Mouse (Mus musculus): ENCODE measurements around the gene Gm10518.
A peak's percentile ranks its signal among the peaks of the same experiment; 100 is the strongest.
"Not testable (repeated sequence)": the region's sequence is repeated elsewhere in the genome, so short reads cannot be mapped to it uniquely, and the experiment has no call there.

The Gm10518 gene

DNA sequence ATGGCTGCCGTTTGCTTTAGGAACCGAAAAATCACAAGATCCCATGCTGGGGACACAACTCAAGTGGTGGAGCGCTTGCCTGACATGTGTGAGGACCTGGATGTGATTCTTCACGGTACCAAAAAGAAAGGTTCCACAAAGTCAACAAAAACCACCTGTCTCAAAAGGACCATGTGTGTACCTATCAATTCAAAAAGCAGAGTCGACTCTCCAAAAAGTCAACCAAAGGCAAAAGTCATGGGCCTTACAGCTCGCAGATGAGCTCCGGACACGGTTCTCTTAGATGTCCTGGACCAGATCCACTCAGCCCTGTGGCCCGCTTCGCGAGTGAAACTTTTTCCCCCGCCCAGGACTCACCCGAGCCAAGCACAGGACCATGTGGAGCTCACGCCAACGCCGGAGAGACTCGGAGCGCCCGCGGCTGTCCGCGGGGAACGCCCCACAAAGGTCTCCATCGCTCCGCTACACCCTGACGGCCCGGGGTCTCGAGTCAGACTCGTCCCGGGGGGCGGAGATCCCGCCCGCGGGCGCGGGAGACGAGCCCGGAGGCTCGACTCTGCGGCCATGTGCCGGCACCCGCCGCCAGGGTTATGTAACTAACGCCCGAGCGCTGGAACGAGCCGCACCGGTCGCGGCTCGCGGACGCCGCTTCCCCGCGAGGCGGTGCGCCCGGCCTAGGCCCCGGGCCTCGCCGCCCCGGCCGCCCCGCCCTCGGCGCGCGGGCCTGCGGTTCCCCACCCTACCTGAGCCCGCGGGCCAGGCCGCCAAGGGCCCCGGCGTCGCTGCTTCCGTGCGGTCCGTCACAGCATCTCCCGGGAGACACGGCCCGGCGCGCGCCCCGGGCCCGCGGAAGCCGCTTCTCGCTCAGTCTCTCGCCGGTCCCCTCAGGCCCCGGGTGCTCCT is at the start of gene Gm10518:
Gene Gm10518 (plus strand): TSS at position 767 of the 903 bp plus-strand sequence.
- peak; percentile 70 to 80 for DNase-seq

DNA sequence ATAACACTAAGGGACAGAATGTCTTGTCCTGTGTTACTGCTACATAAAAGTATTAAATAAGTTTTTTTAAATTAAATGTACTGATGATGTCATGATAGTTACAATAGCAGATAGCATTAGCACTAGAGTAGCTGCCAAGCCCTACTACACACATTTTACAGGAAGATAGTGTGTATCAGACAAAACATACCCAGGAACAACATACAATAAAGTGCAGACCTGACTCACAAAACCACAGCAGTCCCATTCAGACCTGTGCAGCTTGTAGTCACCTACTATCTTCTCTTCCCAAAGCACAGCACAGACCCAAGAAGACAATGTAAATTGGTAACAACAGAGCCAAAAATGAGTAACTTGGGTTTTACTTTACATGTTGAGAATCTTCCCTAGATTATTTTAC is 46.7 kb upstream of the Gm10518 start:
- no peak for DNase-seq

DNA sequence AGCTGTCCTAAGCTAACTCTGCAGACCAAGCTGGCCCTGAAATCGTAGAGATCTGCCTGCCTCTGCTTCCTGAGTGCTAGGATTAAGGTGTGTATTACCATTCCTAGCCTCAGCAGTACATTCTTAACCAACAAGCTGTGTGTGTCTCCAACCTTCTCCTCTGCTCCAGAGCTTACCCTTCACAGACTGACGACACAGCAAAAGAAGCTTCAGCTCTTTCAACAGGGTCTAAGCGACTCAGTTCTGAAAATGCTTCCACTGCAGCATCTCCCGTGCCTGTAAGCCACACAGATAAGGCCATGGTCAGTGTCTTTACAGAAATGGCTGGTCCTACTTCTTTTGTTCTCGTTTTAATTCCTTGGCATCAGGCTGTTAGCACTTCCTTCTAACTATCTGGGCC is 43.1 kb upstream of the Gm10518 start:
- DNase-seq = no peak

DNA sequence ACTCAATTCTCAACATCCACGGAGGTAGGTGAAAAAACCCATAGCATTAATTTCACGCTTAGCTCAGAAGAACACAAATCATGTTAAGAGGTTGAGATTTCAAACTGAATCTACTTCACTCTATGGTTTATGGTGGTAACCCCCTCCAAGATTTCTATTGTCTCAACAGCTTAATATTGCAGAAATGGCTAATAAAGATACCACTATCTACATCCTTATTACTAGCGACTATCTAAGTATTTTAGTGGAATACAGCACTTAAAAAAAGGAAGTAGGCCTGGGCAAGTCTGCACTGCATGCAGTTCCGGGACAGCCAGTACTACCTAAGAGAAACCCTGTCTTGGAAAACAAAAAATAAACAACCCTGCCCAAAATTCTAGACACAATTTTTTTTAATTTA is 42.6 kb upstream of the Gm10518 start:
- DNase-seq = no peak

DNA sequence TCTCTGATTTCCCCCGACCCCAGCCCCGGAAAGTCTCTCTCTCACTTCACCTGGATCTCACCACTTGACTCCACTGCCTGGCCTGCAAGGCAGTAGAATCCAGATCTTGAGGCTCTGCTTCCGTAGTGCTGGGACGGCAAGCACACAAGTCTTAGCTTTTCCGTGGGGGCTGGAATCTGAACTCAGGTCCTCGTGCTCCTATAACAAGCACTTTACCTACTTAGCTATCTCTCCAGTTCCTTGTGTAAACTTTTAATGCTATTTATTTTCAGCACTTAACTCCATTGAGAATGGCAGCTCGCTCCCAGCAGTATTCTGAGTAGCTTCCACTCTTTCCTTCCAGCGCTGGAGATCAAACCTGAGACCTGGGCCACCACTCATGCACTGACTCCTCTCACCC is 26.3 kb upstream of the Gm10518 start:
- DNase-seq = no peak

DNA sequence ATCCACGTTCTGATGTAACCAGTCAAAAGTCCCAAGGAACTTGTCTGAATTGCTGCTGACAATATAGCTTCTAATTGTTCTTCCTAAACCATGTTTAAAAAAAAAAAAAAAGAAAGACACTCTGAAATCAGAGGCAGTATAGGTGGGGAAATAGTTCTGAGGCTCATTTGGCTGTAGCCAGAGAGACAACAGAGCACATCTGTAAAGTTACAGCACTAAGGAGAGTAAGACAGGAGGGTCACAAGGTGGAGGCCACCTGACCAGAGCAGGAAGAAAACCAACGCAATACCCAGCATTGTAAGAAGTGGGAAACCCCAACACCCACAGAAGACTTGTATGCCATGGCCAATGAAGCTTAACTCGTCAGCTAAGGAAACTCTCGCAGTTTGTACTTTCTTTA is 19.1 kb upstream of the Gm10518 start:
- no peak for DNase-seq

DNA sequence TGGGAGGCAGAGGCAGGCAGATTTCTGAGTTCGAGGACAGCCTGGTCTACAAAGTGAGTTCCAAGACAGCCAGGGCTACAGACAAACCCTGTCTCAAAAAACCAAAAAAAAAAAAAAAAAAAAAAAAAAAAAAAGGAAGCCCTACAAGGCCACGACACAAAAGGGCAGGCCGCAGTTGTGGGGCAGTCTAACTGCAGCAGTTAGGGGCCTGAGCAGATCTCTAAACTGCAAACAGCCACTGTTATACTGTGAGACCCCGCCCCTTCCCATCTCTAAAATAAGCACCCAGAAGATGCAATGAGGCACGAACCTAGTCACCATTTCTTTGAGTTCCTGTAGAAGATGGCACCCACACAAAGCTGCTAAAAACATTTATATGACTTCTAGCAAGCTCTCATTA is 17.7 kb upstream of the Gm10518 start:
- no peak for DNase-seq

DNA sequence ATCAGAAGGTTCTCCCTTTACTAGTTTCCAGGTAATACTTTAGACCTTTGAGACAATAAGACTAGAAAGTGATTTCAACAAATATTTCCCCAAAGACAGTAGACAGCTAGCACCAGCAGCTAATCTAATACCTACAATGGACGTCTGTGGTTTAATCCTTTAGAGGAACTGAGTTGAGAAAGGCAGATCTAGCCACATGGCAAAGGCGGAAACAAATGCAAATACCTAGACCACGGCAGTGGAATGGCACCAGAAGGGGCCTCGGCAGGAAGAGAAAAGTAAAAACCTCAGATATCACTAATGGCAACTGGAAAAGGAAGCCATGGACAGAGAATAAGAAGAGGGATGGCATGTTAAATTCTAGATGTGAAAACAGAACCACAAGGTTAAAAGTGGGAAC is 15.9 kb upstream of the Gm10518 start:
- no peak for DNase-seq

DNA sequence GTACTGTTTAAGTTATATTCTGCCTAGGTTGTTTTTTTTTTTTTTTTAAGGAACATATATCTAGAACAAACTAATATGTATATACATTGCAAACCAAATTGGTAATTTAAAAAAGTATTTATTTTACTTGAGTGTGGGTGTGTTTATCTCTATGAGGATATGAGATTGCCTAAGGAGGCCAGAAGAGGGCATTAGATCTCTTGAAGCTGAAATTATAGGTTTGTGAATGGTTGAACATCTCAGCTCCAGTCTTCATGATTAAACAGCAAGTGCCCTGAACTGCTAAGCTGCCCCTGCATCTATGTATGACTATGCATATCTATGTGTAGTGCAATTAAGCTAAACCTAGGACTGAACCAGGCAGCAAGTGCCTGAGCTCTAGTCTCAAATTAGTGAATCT is 4.4 kb upstream of the Gm10518 start:
- DNase-seq = no peak

DNA sequence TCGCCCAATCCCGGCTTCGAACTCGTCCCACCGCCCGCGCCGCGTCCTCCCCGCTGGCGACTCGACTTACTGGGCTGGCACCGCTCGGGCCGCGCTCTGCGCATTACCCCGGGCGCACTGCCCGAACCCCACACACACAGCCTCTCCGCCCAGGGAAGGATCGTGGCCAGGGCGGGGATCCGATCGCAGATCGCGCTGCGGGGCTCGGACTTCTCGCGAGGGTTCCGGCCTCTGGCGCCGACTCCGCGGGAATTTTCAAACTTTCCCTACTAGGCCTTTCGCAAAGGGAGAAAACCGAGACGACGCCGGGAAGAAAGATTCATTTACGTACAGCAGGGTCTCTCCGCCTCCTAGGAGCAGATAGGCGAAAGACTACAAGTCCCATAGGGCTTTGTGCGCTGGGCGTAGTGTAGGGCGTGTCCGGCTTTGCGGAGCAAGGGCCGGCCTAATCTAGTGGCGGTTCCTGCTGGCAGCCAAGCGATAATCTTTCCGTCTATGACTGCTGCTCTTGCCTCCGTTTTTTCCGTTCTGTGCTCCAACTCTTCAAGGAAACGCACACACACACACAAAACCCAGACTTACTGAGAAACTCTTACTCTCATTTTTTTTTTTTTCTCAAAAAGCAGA is 450 bp downstream of the Gm10518 start, which contains the start of gene Ahctf1:
Gene Ahctf1 (minus strand): TSS at position 168 of the 627 bp plus-strand sequence.
- DNase-seq = peak; percentile 99

DNA sequence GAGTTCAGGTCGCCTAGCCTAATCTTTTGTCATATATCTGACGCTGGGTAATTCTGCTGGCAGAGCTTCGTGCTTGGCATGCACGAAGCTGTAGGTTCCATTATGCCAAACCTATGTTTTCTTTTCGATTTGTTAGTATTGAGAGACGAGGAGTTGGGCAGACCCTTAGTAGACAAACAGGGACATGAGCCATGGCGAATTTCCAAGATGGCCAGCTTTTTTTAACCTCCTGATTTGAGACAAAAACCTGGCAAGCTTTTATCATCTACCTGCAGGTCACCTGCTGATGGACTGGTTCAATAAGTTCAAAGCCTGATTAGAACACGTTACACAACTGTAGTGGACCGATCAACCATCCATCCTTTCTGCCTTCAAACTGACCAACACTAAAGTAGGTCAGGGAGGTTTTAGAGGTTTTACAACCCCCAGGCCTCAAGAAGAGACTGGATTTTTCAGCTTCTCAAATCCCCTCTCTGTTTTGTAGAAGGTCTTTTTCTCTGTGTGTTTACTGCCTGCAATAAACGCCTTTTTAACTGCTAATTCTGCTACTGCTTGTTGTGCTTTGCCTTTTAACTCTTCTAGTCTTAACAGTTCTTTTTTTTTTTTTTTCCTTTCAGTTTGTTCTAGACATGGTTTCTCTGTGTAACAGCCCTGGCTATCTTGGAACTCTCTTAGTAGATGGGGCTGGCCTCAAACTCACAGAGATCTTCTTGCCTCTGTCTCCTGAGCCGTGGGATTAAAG is 1.1 kb downstream of the Gm10518 start:
- DNase-seq = peak; percentile 65

DNA sequence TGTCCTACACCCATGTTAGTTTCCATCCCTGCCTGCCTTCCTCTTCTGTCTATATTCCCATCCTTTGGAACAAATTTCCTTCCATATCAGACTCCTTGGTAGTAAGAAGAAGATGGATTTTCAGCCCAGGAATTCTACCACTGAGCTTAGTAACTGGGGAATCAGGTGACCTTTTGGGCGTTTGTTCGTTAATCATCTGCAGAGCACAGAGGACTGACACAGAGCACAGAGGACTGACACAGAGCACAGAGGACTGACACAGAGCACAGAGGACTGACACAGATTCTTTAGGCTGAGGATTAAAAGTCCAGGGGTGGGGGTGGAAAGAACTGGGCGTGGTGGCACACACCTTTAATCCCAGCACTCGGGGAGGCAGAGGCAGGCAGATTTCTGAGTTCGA is 2.6 kb downstream of the Gm10518 start:
- DNase-seq = no peak

DNA sequence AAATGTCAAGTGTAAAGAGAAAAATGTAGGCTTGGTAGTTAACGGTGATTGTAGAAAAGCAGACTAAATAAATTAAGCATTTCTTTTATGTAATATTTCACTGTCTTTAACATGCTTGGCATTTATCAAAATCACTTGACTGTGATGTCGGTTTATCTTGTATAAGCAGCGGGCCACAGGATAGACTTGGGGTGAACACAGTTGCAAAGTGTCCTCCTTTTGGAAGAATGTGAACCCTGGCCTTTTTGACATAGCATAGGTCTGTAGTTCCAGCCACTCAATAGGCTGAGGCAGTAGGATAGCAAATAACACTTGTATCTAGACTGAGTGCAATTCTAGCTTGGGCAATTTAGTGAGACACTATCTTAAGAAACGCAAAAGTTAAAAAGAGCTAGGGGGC is 4.3 kb downstream of the Gm10518 start:
- DNase-seq = no peak

DNA sequence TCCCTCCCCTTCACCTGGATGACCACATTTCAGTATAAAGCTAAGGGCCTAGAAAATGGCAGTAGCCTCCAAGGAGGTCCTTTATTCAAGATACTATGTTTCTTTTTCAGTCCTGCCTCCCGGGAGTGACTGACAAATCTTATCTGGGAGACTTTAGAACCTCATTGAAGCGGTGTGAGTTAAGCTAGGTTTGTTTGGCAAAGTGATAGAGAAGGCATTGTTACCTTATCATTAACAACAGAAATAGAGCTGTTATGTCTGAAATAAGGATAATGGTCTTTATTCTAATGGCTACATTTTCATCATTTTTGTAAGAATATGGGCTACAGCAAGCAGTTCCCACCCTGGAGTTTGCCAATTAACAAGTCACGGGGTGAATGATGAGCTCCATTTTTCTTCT is 5.1 kb downstream of the Gm10518 start:
- DNase-seq = no peak

DNA sequence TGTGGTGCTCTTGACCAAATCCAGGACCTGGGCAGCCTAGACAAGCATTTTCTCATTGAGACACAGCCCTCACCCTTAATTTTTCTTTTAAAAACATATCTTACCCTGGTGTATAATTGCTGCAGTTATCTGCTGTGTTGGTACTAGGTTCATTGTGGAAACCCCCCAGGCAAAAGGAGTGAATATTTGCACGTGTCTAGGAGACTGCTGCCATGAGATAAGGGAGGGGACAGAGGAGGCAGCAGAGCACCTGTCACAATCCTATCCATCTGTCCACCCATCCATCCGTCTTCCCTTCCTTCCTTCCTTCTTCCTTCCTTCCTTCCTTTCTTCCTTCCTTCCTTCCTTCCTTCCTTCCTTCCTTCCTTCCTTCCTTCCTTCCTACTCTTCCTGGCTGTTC is 10.2 kb downstream of the Gm10518 start:
- no peak for DNase-seq

DNA sequence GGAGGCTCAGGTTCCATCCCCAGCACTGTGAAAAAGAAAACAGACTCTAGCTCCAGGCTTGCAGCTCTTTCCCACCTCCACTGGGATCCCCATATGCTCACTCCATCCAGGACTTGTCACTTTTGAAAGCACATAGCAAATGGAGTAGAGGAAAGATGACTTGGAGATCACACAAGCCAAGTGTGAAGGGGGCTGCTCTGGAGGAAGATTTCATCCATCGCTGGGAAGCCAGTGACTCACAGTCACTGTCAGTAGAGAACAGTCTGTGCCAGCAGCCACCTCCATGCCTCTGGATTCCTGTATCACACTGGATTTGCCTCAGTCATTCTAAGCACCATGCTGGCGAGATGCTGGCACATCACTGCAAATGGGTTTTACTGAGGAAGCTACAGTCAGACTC is 11.4 kb downstream of the Gm10518 start:
- no peak for DNase-seq

DNA sequence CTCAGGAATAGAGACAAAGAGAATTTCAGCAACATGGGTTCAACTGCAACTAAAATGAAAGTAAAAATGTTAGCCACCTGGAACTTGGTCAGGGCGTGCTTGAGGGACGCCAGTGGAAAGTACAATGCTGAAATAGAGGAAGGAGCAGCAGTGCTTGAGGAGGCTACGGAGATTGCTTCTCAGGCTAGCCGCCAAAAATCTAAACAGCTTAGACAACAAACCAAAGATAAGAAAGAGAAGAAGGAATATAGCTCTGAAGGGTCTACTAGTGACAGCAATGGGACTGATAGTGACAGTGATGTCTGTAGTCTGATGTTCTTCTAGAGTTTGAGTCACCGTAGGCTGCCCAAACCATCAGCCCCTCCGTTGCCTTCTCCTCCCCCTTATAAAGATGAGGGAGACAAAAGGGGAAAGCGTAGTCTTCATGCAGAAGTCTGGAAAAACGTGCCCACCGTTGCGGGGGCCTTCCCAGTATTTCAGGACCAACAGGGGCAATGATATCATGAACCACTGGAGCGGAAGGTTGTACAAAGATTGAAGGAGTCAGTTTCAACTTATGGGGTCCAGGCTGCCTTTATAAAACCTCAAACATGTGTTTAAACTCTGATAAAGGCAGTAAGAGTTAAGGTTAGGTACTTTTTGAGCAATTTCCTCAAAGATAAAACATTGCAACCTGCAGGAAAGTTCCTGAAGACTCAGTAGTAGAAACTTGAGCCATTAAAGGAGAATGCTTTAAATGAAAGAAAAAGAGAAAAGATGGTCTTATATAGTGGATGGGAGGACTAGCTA is 15.5 kb downstream of the Gm10518 start:
- DNase-seq = not testable (repeated sequence)

DNA sequence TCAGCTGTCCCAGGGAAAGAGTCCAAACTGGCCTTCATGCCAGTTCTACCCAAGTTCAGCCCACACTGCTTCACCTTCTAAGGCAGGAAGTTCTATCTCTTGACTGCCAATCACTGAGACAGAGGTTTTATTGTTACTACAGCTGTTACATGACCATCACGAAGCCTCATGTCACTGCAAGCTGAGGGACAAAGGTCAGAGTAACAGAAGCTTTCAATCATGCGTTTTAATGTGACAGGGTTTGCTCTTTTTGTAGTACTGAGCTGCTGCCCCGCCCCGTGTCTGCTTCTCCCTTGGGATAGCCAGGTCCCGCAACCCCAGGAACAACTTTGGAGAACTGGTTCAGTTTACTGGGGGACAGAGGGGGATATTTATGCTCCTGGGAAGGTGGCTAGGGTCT is 21.4 kb downstream of the Gm10518 start:
- DNase-seq = no peak

DNA sequence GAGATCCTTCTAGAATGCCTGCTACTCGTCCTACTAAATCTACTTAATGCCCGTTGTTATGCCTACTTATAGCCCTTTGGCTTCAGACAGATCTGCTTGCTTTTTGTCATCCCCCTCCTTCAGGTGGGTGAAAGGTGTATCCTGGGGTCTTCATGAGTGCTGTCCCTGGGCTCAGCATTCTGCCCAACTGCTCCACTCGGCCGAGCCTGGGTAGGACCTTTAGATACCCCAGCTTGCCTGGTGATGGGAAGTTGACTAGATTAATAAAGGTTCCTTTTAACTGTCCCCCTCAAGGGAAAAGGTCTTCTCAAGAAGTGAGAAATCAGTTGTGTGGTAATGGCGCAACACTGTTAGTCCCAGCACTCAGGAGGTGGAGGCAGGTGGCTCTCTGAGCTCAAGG is 24.9 kb downstream of the Gm10518 start:
- DNase-seq = no peak

DNA sequence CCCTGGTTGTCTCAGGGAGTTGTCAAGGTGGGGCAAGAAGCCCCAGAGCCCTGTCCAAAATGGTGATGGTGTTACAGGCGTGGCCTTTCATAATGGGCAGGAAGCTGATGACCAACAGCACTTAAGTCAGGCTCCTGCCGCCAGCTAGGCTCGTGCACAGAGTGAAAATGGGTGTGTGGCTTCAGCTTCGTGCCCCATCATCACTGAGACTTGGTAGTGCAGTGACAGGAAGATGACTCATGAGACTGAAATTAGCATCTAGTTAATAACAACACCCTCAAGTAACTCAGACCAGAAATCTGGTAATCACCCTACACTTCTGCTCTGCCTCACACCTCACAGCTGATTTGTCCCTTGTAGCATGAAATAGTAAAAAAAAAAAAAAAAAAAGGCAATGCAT is 25.7 kb downstream of the Gm10518 start:
- DNase-seq = no peak

DNA sequence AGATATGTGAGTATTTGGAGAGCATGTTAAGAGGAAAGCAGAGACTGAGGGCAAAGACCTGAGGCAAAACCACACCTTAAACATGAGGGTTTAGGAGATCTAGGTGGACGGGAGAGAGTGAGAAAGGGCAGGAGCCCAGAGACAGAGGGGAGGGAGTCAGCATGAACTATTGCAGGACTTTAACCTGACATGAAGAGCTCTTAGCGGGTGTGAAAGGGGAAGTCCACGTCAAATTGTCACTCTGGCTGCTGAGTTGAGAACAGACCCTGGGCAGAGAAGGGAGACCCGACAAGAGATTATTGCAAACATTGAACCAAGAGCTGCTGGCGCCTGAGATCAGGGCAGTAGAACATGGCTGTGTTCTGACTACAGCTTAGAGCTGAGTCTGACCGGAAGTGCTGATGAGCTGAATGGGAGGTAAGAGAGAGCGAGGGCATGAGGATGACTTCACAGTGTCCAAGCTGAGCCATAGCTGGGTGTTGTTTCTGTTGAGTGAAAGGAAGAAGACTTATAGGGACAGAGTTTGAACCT is 29.6 kb downstream of the Gm10518 start:
- no peak for DNase-seq

DNA sequence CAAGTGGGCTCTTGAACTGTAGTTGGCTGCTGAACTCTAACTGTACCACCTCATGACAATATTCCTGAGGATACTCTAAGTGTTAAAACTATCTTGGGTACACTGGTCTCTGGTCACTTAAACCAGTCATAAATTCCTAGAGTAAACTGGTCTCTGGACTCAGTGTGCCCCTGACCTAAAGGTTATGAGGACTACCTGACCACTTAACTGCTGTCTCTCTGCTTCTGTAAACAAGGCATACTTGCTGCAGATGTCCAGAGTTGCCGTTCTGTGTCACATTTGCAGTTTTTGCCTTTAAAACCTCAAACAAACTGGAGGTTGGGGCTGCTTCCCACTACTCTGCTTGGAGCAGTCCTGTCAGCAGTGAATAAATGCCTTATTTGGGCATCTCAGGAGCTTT is 30.4 kb downstream of the Gm10518 start:
- DNase-seq = no peak

Data from cerebellum, postnatal 14 days (tissue).